Mouse (Mus musculus): ENCODE data around the gene Mul1.

Mul1 gene

GRCm38 (mm10) chr4:138461471-138461870, 27.0 kb downstream of the Mul1 start:
- no peak for DNase-seq (ENCODE audit: low spot score in 2 of 2)

GRCm38 (mm10) chr4:138462971-138463831, 28.7 kb downstream of the Mul1 start:
- no peak for DNase-seq (ENCODE audit: low spot score in 2 of 2)

DNA sequence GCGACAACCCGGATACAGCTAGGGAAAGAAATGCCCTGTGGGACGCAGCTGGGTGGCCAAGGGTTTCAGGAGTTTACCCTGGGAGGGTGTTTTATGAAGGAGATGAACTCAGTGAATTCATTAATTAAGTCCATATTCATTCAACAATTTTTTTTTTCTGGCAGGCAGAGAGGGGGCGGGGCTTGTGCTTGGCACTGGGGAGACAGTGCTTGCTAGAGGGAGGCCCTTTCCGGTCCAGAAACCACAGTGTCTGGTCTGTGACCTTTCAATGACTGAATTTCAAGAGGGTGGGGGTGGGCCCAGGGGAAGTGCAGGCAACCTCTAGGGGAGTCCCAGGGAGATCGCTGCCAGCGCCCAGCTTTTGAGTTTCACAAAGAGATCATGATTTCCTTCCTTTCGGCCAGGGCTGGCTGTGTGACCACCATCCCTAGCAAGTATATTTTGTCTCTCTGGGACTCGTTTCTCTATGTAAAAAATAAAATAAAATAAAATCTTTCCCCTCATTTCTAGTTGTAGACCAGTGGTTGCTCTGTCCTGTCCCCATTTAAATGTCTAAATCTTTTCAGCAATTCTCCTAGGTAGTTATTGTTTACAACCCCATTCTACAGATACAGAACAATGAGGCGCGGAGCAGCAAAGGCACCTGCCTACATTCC, 29.5 kb downstream of the Mul1 start:
- peak; percentile 73 to 84 for DNase-seq (ENCODE audit: low spot score in 2 of 2)

GRCm38 (mm10) chr4:138464667-138465353, 30.3 kb downstream of the Mul1 start:
- DNase-seq (ENCODE audit: low spot score in 2 of 2): peak; percentile 70 to 82

GRCm38 (mm10) chr4:138465446-138465845, 31.0 kb downstream of the Mul1 start:
- DNase-seq (ENCODE audit: low spot score in 2 of 2): no peak

- no peak for DNase-seq (ENCODE audit: low spot score in 2 of 2)
Measured at GRCm38 (mm10) chr4:138466690-138467089, 32.2 kb downstream of the Mul1 start.

GRCm38 (mm10) chr4:138467451-138467850, 33.0 kb downstream of the Mul1 start:
- DNase-seq (ENCODE audit: low spot score in 2 of 2): no peak

DNA sequence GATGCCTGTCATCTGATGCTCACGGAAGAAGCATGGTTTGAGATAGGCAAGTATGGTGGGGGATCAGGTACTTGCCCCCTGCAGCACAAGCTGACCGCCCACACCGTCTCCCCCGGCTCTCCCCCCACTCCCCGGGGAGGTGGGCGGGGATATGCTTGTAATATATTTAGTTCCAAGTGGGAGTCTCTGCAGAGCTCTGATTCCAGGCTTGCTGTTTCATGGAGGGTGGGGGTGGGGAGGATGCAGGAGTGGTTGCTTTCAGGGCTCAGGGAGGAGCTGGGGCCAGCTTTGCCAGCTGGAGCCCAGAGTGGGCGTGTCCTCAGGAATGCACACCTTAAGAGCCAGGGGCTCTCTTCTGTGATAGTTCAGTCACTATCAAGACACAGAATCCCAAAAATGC, 34.6 kb downstream of the Mul1 start:
- peak in 1 of 2 experiments; percentile 25 for DNase-seq (ENCODE audit: low spot score in 2 of 2)

GRCm38 (mm10) chr4:138471241-138471640, 36.8 kb downstream of the Mul1 start:
- DNase-seq (ENCODE audit: low spot score in 2 of 2): no peak

GRCm38 (mm10) chr4:138479595-138479994, 45.1 kb downstream of the Mul1 start:
- DNase-seq (ENCODE audit: low spot score in 2 of 2): no peak

DNA sequence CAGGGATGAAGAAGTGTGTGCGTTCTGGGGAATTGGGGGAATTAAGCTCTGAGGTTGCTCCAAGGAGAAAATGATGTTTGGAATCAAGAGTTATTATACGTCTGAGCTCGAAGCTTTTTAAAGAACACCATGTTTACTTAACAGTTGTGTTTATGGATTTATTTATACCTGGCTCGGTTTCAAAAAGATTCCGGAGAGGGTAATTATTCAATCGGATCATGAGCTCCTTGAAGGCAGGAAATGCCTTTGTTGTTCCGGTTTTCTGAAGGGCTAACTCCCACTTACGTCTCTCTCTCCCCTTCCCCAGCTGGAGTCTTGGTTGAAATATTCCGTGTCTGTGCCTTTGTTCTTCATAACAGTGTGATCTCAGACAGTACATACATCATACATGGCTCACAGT, 46.5 kb downstream of the Mul1 start:
- DNase-seq (ENCODE audit: low spot score in 2 of 2): no peak

DNA sequence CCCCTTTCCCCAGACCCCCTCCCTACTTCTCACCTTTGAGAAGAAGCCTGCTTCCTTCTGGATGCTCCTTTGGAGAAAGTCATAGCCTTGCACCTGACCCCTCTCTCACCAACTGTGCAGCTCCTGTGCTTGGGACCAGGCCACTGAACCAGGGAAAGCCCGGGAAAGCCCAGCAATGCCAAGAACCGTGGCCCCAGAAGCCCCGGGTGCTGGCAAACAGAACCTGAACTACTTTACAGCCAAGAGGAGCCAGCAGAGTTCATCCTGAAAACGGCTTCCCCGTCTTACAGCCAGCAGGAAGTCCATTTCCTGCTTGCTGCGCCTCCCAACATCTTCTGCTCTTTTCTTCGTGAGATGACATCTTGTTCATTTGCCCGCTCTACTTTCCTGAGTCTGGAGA, 48.2 kb downstream of the Mul1 start:
- no peak for DNase-seq (ENCODE audit: low spot score in 2 of 2)

DNA sequence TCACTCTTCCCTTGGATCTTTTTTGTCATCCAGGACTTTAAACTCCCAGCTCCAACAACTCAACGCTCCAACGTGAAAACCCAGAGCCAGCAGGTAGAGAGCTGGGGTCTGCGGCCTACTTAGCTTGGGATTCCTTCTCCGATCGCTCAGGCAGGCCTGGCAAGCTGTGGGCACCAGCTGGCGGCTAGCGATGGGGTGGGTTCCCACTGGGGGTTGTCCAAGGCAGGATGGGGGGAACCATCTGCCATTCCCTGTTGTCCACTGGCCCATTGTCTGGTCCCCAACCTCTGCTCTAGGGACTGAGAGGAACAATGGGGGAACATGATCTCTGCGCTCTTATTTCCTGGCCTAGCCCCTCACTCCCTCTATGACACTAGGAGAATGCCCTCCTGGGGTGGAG, 53.8 kb downstream of the Mul1 start:
- no peak for DNase-seq (ENCODE audit: low spot score in 2 of 2)

DNA sequence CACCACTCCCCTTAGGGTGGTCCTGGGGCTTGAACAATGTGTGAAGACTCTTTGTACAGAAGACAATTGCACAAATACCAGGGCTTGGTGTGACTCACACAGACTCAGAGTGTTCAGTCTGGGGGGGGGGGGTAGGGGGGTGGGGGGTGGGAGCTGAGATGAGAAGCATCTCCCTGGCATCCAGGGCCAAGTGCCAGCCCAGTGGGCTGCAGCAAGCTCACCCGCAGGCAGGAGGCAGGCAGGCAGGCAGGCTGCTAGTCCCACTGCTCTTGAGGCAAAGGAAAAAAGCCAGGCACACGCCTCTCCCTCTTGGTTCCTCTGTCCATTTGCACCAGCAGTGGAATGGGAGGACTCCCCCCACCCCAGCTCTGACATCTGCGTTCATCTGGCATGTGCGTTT, 56.6 kb downstream of the Mul1 start:
- no peak for DNase-seq (ENCODE audit: low spot score in 2 of 2)

Data from urinary bladder, postnatal 4 days (tissue).